In genomic region chr11:96076221-96077105, GRCm38 (mm10) we compare ENCODE assay signal across 8 mouse cellular contexts. TPM values are rescaled to one million over a fixed set of nuclear protein-coding genes. Genes with fewer than 3 reads are reported as not detected.
DNase-seq lines count a peak whose midpoint lies in the region; ATAC-seq and TF ChIP-seq lines count a peak whose summit lies in the region.

No protein-coding gene starts in this region.

- no peaks in the 10 kb centered on the region; the same call in 1 of the 2 replicates for H3K4me1 ChIP-seq in kidney, adult 2 months (ENCODE audit: control insufficient read depth, insufficient read depth, low read length)
- peaks cover 3% of the 10 kb centered on the region for H3K4me1 ChIP-seq in bone marrow, adult 2 months (ENCODE audit: control insufficient read depth, insufficient read depth, low read length)
- peaks cover 13% of the 10 kb centered on the region for H3K4me1 ChIP-seq in hindbrain, embryonic 14.5 days (replicated peaks; ENCODE audit: control insufficient read depth, insufficient read depth, low read length)
- peaks cover 13% of the 10 kb centered on the region for H3K4me1 ChIP-seq in midbrain, embryonic 16.5 days (ENCODE audit: control insufficient read depth, insufficient read depth, low read length)

- no peak for DNase-seq in kidney, adult 2 months
- no peak for DNase-seq in kidney, postnatal 4 days
- DNase-seq in hindbrain, embryonic 14.5 days (ENCODE audit: low spot score): no peak
- DNase-seq in right cerebral cortex, postnatal 36 days (ENCODE audit: low spot score in 2 of 2): no peak
- no peak for DNase-seq in right cerebral cortex, postnatal 10 days (ENCODE audit: low spot score in 2 of 2)
- DNase-seq in spleen, adult 18-20 months: no peak

- peak overlapping the region; percentile 75 for H3K27ac ChIP-seq in kidney, adult 2 months (ENCODE audit: insufficient read depth, low read depth, low read length)
- no peak overlapping the region for H3K27ac ChIP-seq in bone marrow, adult 2 months (ENCODE audit: control insufficient read depth, insufficient read depth, low read depth, low read length, poor library complexity)
- peak overlapping the region; percentile 80 for H3K27ac ChIP-seq in hindbrain, embryonic 14.5 days
- peak overlapping the region; percentile 88 for H3K27ac ChIP-seq in midbrain, embryonic 16.5 days (ENCODE audit: low read length)

- no peak for TF ChIP-seq POLR2A in kidney, adult 2 months (IDR thresholded peaks at IDR 0.05; ENCODE audit: low read depth, low read length)
- no peak for TF ChIP-seq POLR2A in bone marrow, adult 2 months (IDR thresholded peaks at IDR 0.05; ENCODE audit: borderline replicate concordance, control insufficient read depth, low read depth, low read length)

- no peak for TF ChIP-seq CTCF in kidney, adult 2 months (conservative IDR thresholded peaks at IDR 0.05; ENCODE audit: insufficient read depth, insufficient read length, low read depth, low read length)
- TF ChIP-seq CTCF in bone marrow, adult 2 months (IDR thresholded peaks at IDR 0.05; ENCODE audit: control insufficient read depth, insufficient read depth, low read length): no peak

- peak overlapping the region; percentile 39; the same call in 1 of the 2 replicates for H3K9ac ChIP-seq in hindbrain, embryonic 14.5 days
- H3K9ac ChIP-seq in midbrain, embryonic 16.5 days (ENCODE audit: low read depth, low read length): peak overlapping the region; percentile 36; the same call in 1 of the 2 replicates

- H3K4me2 ChIP-seq in hindbrain, embryonic 14.5 days (replicated peaks): peak overlapping the region; percentile 51
- peak overlapping the region; percentile 52 for H3K4me2 ChIP-seq in midbrain, embryonic 16.5 days (ENCODE audit: low read length)

- no peaks in the 10 kb centered on the region for H3K36me3 ChIP-seq in kidney, adult 2 months (ENCODE audit: control insufficient read depth, insufficient read depth, low read length)
- peaks cover 7% of the 10 kb centered on the region for H3K36me3 ChIP-seq in hindbrain, embryonic 14.5 days (replicated peaks; ENCODE audit: control insufficient read depth, insufficient read depth)
- peaks cover 4% of the 10 kb centered on the region; the same call in 1 of the 2 replicates for H3K36me3 ChIP-seq in midbrain, embryonic 16.5 days (ENCODE audit: control insufficient read depth, insufficient read depth, low read length)

- peak overlapping the region; percentile 25 for H3K4me3 ChIP-seq in kidney, adult 2 months (ENCODE audit: insufficient read depth, low read depth, low read length)
- H3K4me3 ChIP-seq in bone marrow, adult 2 months (replicated peaks; ENCODE audit: control insufficient read depth, low read depth, low read length): peak overlapping the region; percentile 65
- peak overlapping the region; percentile 19 for H3K4me3 ChIP-seq in hindbrain, embryonic 14.5 days (replicated peaks; ENCODE audit: low read length)
- H3K4me3 ChIP-seq in midbrain, embryonic 16.5 days (ENCODE audit: low read depth, low read length): peak overlapping the region; percentile 32

- 63% methylated on average over 13 of the region's 13 CpGs for WGBS in kidney, adult 2 months
- 67% methylated on average over 13 of the region's 13 CpGs for WGBS in bone marrow, adult 2 months
- 71% methylated on average over 13 of the region's 13 CpGs for WGBS in hindbrain, embryonic 14.5 days
- 70% methylated on average over 13 of the region's 13 CpGs for WGBS in midbrain, embryonic 16.5 days

- ATAC-seq in hindbrain, embryonic 14.5 days (ENCODE audit: low FRiP score): no peak
- no peak for ATAC-seq in midbrain, embryonic 16.5 days

- H3K9me3 ChIP-seq in hindbrain, embryonic 14.5 days (ENCODE audit: control insufficient read depth, low read length): no peaks in the 10 kb centered on the region
- no peaks in the 10 kb centered on the region for H3K9me3 ChIP-seq in midbrain, embryonic 16.5 days (replicated peaks; ENCODE audit: control insufficient read depth, low read length, poor library complexity, severe bottlenecking)

- no peaks in the 10 kb centered on the region for H3K27me3 ChIP-seq in kidney, adult 2 months (replicated peaks; ENCODE audit: control insufficient read depth, insufficient read depth, low read length)
- no peaks in the 10 kb centered on the region for H3K27me3 ChIP-seq in hindbrain, embryonic 14.5 days (ENCODE audit: control insufficient read depth, insufficient read depth, low read length)
- no peaks in the 10 kb centered on the region for H3K27me3 ChIP-seq in midbrain, embryonic 16.5 days (ENCODE audit: control insufficient read depth, insufficient read depth, low read depth, low read length)

RNA-seq across cellular contexts. Expression of gene Atp5g1, which starts 1.0 kb away (rescaled TPM):
- 1,915 and 2,050 TPM in 2 replicates for polyA plus RNA-seq in kidney, adult 2 months (2012; rRNA removed)
- 93.8 and 117 TPM in 2 replicates for polyA plus RNA-seq in bone marrow, adult 2 months (2011; ENCODE audit: insufficient read depth, insufficient read length, low replicate concordance, missing spikeins)
- polyA plus RNA-seq in hindbrain, embryonic 14.5 days (2014; fragmentation: Nextera tagmentation; extraction: Ambion mirVana): 950 and 1,009 TPM in 2 replicates
- 536 and 561 TPM in 2 replicates for polyA plus RNA-seq in midbrain, embryonic 16.5 days (2015; fragmentation: Nextera tagmentation; extraction: Ambion mirVana)

RNA-seq across cellular contexts. Expression of gene Ube2z, which starts 11.3 kb away (rescaled TPM):
- polyA plus RNA-seq in kidney, adult 2 months (2012; rRNA removed): 36.0 and 38.8 TPM in 2 replicates
- polyA plus RNA-seq in bone marrow, adult 2 months (2011; ENCODE audit: insufficient read depth, insufficient read length, low replicate concordance, missing spikeins): 16.8 and 26.9 TPM in 2 replicates
- 32.3 and 38.6 TPM in 2 replicates for polyA plus RNA-seq in hindbrain, embryonic 14.5 days (2014; fragmentation: Nextera tagmentation; extraction: Ambion mirVana)
- 37.4 and 40.8 TPM in 2 replicates for polyA plus RNA-seq in midbrain, embryonic 16.5 days (2015; fragmentation: Nextera tagmentation; extraction: Ambion mirVana)

RNA-seq across cellular contexts. Expression of gene Calcoco2, which starts 35.3 kb away (rescaled TPM):
- polyA plus RNA-seq in kidney, adult 2 months (2012; rRNA removed): not detected in 2 replicates
- polyA plus RNA-seq in bone marrow, adult 2 months (2011; ENCODE audit: insufficient read depth, insufficient read length, low replicate concordance, missing spikeins): 7.2 TPM in 1 of 2 replicates, not detected in the other
- polyA plus RNA-seq in hindbrain, embryonic 14.5 days (2014; fragmentation: Nextera tagmentation; extraction: Ambion mirVana): not detected in 2 replicates
- polyA plus RNA-seq in midbrain, embryonic 16.5 days (2015; fragmentation: Nextera tagmentation; extraction: Ambion mirVana): 0.17 TPM in 1 of 2 replicates, not detected in the other

RNA-seq across cellular contexts. Expression of gene Snf8, which starts 41.8 kb away (rescaled TPM):
- polyA plus RNA-seq in kidney, adult 2 months (2012; rRNA removed): 35.5 and 45.9 TPM in 2 replicates
- polyA plus RNA-seq in bone marrow, adult 2 months (2011; ENCODE audit: insufficient read depth, insufficient read length, low replicate concordance, missing spikeins): 73.9 and 155 TPM in 2 replicates
- 46.3 and 57.3 TPM in 2 replicates for polyA plus RNA-seq in hindbrain, embryonic 14.5 days (2014; fragmentation: Nextera tagmentation; extraction: Ambion mirVana)
- polyA plus RNA-seq in midbrain, embryonic 16.5 days (2015; fragmentation: Nextera tagmentation; extraction: Ambion mirVana): 129 and 130 TPM in 2 replicates

RNA-seq across cellular contexts. Expression of gene Gip, which starts 52.1 kb away (rescaled TPM):
- not detected in 2 replicates for polyA plus RNA-seq in kidney, adult 2 months (2012; rRNA removed)
- polyA plus RNA-seq in bone marrow, adult 2 months (2011; ENCODE audit: insufficient read depth, insufficient read length, low replicate concordance, missing spikeins): not detected in 2 replicates
- polyA plus RNA-seq in hindbrain, embryonic 14.5 days (2014; fragmentation: Nextera tagmentation; extraction: Ambion mirVana): not detected in 2 replicates
- polyA plus RNA-seq in midbrain, embryonic 16.5 days (2015; fragmentation: Nextera tagmentation; extraction: Ambion mirVana): not detected in 2 replicates
